Mouse (Mus musculus) neural tube, embryonic 14.5 days (tissue): ENCODE data around the gene Zfp972. TPM values are rescaled to one million over a fixed set of nuclear protein-coding genes. Genes with fewer than 3 reads are reported as not detected.

Source experiments
- polyA plus RNA-seq: library from polyadenylated mRNA; unstranded; fragments of >200 nt; fragmentation: Nextera tagmentation; extraction: Ambion mirVana; gene quantifications from 2 replicates; pipeline ENCODE4 v1.2.1, GENCODE M21; 2014

The Zfp972 gene
- polyA plus RNA-seq, 1 experiment from 2014 or later, result not detected

Other genes starting within 250 kb of the Zfp972 start
- 4.0 and 4.6 TPM in 2 replicates for gene Gm14322, start 166.3 kb downstream of the Zfp972 start, polyA plus RNA-seq
- 36.5 and 41.4 TPM in 2 replicates for gene Gm14325, start 85.3 kb downstream of the Zfp972 start, polyA plus RNA-seq
- 1.3 and 3.1 TPM in 2 replicates for gene Gm14327, start 28.5 kb downstream of the Zfp972 start, polyA plus RNA-seq
- 17.6 and 18.5 TPM in 2 replicates for gene Gm14326, start 31.7 kb upstream of the Zfp972 start, polyA plus RNA-seq
- 11.5 and 13.6 TPM in 2 replicates for gene Zfp971, start 97.7 kb upstream of the Zfp972 start, polyA plus RNA-seq
- 15.9 and 16.9 TPM in 2 replicates for gene Zfp931, start 152.9 kb upstream of the Zfp972 start, polyA plus RNA-seq
- gene Phactr3, start 193.4 kb upstream of the Zfp972 start, polyA plus RNA-seq, result 58.7 and 66.9 TPM in 2 replicates